Mouse (Mus musculus) kidney, postnatal 4 days (tissue): ENCODE results near the gene Sash3.

Experiments
- DNase-seq, 2 experiments: peaks; one replicate each; pipeline ENCODE4 v3.0.0; 2021; ENCODE audit warnings: mixed read lengths in 2 of 2

Gene Sash3

GRCm38 (mm10) chrX:48146262-48146661, at the start of gene Sash3:
TSS of gene Sash3 (plus strand) at chrX:48146436.
- no peak for DNase-seq

GRCm38 (mm10) chrX:48096580-48096979, 49.7 kb upstream of the Sash3 start:
- no peak for DNase-seq

GRCm38 (mm10) chrX:48098470-48099129, 47.6 kb upstream of the Sash3 start:
- DNase-seq: no peak

- peak; percentile 61 to 66 for DNase-seq
Measured at GRCm38 (mm10) chrX:48099871-48100270, 46.4 kb upstream of the Sash3 start.

GRCm38 (mm10) chrX:48103256-48103655, 43.0 kb upstream of the Sash3 start:
- DNase-seq: no peak

GRCm38 (mm10) chrX:48104736-48105441, 41.3 kb upstream of the Sash3 start:
- no peak for DNase-seq

GRCm38 (mm10) chrX:48106226-48106625, 40.0 kb upstream of the Sash3 start:
- DNase-seq: no peak

GRCm38 (mm10) chrX:48108394-48109315, 37.6 kb upstream of the Sash3 start, which contains the start of gene Xpnpep2:
TSS of gene Xpnpep2 (plus strand) at chrX:48108725.
- peak; percentile 29 to 66 for DNase-seq

- no peak for DNase-seq
Measured at GRCm38 (mm10) chrX:48109316-48109655, 37.0 kb upstream of the Sash3 start.

- DNase-seq: no peak
Measured at GRCm38 (mm10) chrX:48119294-48119693, 26.9 kb upstream of the Sash3 start.

GRCm38 (mm10) chrX:48124132-48125071, 21.8 kb upstream of the Sash3 start:
- peak; percentile 79 to 80 for DNase-seq

- DNase-seq: no peak
Measured at GRCm38 (mm10) chrX:48126903-48127476, 19.2 kb upstream of the Sash3 start.

GRCm38 (mm10) chrX:48127502-48128218, 18.6 kb upstream of the Sash3 start:
- no peak for DNase-seq

GRCm38 (mm10) chrX:48129167-48129566, 17.1 kb upstream of the Sash3 start:
- DNase-seq: no peak

- DNase-seq: no peak
Measured at GRCm38 (mm10) chrX:48136935-48137334, 9.3 kb upstream of the Sash3 start.

- no peak for DNase-seq
Measured at GRCm38 (mm10) chrX:48138011-48138410, 8.2 kb upstream of the Sash3 start.

GRCm38 (mm10) chrX:48138539-48139275, 7.5 kb upstream of the Sash3 start:
- DNase-seq: no peak

GRCm38 (mm10) chrX:48139368-48140285, 6.6 kb upstream of the Sash3 start:
- DNase-seq: no peak

GRCm38 (mm10) chrX:48140286-48140877, 5.9 kb upstream of the Sash3 start:
- no peak for DNase-seq
